Comparison of ENCODE assay signal across 17 mouse cellular contexts in genomic region chr2:70877333-70878080, GRCm38 (mm10). TPM values are rescaled to one million over a fixed set of nuclear protein-coding genes. Genes with fewer than 3 reads are reported as not detected.
A peak's percentile ranks its signal among the peaks of the same experiment; 100 is the strongest.
DNase-seq lines count a peak whose midpoint lies in the region; ATAC-seq and TF ChIP-seq lines count a peak whose summit lies in the region.
"Had no signal": no experiment of that assay in that cellular context is flagged by ENCODE, and none has a peak within 500 bp of the region (broad histone marks: within the 10 kb centered on the region; RNA-seq: fewer than 3 reads in every experiment).

No protein-coding gene starts in this region.

- no peak overlapping the region for H3K27ac ChIP-seq in liver, adult 2 months (replicated peaks; ENCODE audit: insufficient read depth, low read depth, low read length)
- H3K27ac ChIP-seq in liver, embryonic 11.5 days (ENCODE audit: low read depth, low read length): no peak overlapping the region
- H3K27ac ChIP-seq in heart, embryonic 12.5 days (ENCODE audit: poor library complexity, severe bottlenecking): no peak overlapping the region
- H3K27ac ChIP-seq: heart, embryonic 15.5 days; hindbrain, embryonic 15.5 days; left cerebral cortex, adult 2 months; limb, embryonic 15.5 days had no signal

- WGBS in liver, adult 2 months: 50% methylated on average over 13 of the region's 13 CpGs
- WGBS in liver, embryonic 11.5 days: 68% methylated on average over 13 of the region's 13 CpGs
- WGBS in heart, embryonic 12.5 days: 82% methylated on average over 13 of the region's 13 CpGs

- H3K4me3 ChIP-seq in liver, adult 2 months (ENCODE audit: insufficient read depth, low read depth, low read length): no peak overlapping the region
- no peak overlapping the region for H3K4me3 ChIP-seq in liver, embryonic 11.5 days (ENCODE audit: low read depth, low read length)
- H3K4me3 ChIP-seq in heart, embryonic 12.5 days: no peak overlapping the region
- H3K4me3 ChIP-seq: heart, embryonic 15.5 days; hindbrain, embryonic 15.5 days; left cerebral cortex, adult 2 months; limb, embryonic 15.5 days; megakaryocyte, embryonic 14.5 days; myocyte had no signal

- H3K4me1 ChIP-seq in liver, adult 2 months (ENCODE audit: control insufficient read depth, insufficient read depth, low read length): no peaks in the 10 kb centered on the region; the same call in 1 of the 2 replicates
- H3K4me1 ChIP-seq in liver, embryonic 11.5 days (replicated peaks; ENCODE audit: control insufficient read depth, insufficient read depth, low read length): no peaks in the 10 kb centered on the region
- no peaks in the 10 kb centered on the region for H3K4me1 ChIP-seq in heart, embryonic 12.5 days (replicated peaks)
- H3K4me1 ChIP-seq: heart, embryonic 15.5 days; hindbrain, embryonic 15.5 days; limb, embryonic 15.5 days had no signal

- H3K79me2 ChIP-seq in liver, adult 2 months (ENCODE audit: control insufficient read depth, insufficient read depth, low read length): no peaks in the 10 kb centered on the region

- no peaks in the 10 kb centered on the region for H3K27me3 ChIP-seq in liver, adult 2 months (ENCODE audit: control insufficient read depth, insufficient read depth, low read length)
- H3K27me3 ChIP-seq in liver, embryonic 11.5 days (replicated peaks; ENCODE audit: control insufficient read depth, insufficient read depth, low read length): no peaks in the 10 kb centered on the region; the same call in 1 of the 2 replicates
- H3K27me3 ChIP-seq in heart, embryonic 12.5 days (replicated peaks): no peaks in the 10 kb centered on the region
- H3K27me3 ChIP-seq: heart, embryonic 15.5 days; hindbrain, embryonic 15.5 days; limb, embryonic 15.5 days had no signal

- H3K9me3 ChIP-seq in liver, embryonic 11.5 days (ENCODE audit: control insufficient read depth, low read length): no peaks in the 10 kb centered on the region
- H3K9me3 ChIP-seq in heart, embryonic 12.5 days (replicated peaks): no peaks in the 10 kb centered on the region; the same call in 1 of the 2 replicates
- H3K9me3 ChIP-seq: G1E; hindbrain, embryonic 15.5 days; limb, embryonic 15.5 days had no signal

- no peak overlapping the region for H3K4me2 ChIP-seq in liver, embryonic 11.5 days
- H3K4me2 ChIP-seq in heart, embryonic 12.5 days: no peak overlapping the region
- H3K4me2 ChIP-seq: heart, embryonic 15.5 days; hindbrain, embryonic 15.5 days; limb, embryonic 15.5 days had no signal

- H3K36me3 ChIP-seq in liver, adult 2 months (ENCODE audit: control insufficient read depth, insufficient read depth, low read length): no peaks in the 10 kb centered on the region
- H3K36me3 ChIP-seq in liver, embryonic 11.5 days (ENCODE audit: control insufficient read depth, insufficient read depth, low read length): no peaks in the 10 kb centered on the region
- no peaks in the 10 kb centered on the region for H3K36me3 ChIP-seq in heart, embryonic 12.5 days
- H3K36me3 ChIP-seq: G1E; heart, embryonic 15.5 days; hindbrain, embryonic 15.5 days; limb, embryonic 15.5 days had no signal

- peak; percentile 23 for DNase-seq in adrenal gland, adult 2 months
- DNase-seq in adrenal gland, postnatal 4 days (ENCODE audit: low spot score in 2 of 2): no peak
- DNase-seq in liver, adult 2 months (ENCODE audit: extremely low read depth, low read depth, low spot score): peak; percentile 88
- no peak for DNase-seq in liver, embryonic 11.5 days (ENCODE audit: low spot score)
- DNase-seq in NIH3T3 (ENCODE audit: low read depth): peak; percentile 5
- DNase-seq in lung, postnatal 36 days: peak; percentile 52
- DNase-seq in urinary bladder, adult 18-20 months (ENCODE audit: low spot score in 2 of 2): no peak
- DNase-seq: gastrocnemius, postnatal 36 days had no signal

- H3K9ac ChIP-seq in liver, adult 2 months (ENCODE audit: low read depth, low read length): no peak overlapping the region
- no peak overlapping the region for H3K9ac ChIP-seq in liver, embryonic 11.5 days (ENCODE audit: low read depth, low read length)
- no peak overlapping the region for H3K9ac ChIP-seq in heart, embryonic 12.5 days
- H3K9ac ChIP-seq: heart, embryonic 15.5 days; hindbrain, embryonic 15.5 days; limb, embryonic 15.5 days had no signal

- ATAC-seq in liver, embryonic 11.5 days (replicated peaks; ENCODE audit: low FRiP score): no peak
- ATAC-seq in heart, embryonic 12.5 days (ENCODE audit: insufficient number of reproducible peaks, low FRiP score): no peak
- ATAC-seq: forebrain, embryonic 14.5 days had no signal

- TF ChIP-seq CTCF in liver, adult 2 months (IDR thresholded peaks at IDR 0.05; ENCODE audit: low read depth, low read length): peak; percentile 21; the same call in 1 of the 2 replicates

- no peak for TF ChIP-seq POLR2A in liver, adult 2 months (IDR thresholded peaks at IDR 0.05; ENCODE audit: extremely low read depth, insufficient read depth, low read length)

RNA-seq across cellular contexts. Expression of gene Tlk1, which starts 52.0 kb away (rescaled TPM):
- 10 to 100 TPM; 60.9 to 61.1 TPM for total RNA-seq in adrenal gland, adult 2 months (2021)
- 3.1 TPM in 2 replicates for polyA plus RNA-seq in adrenal gland, adult 2 months (2012; rRNA removed)
- 10 to 100 TPM; 77.1 to 85.2 TPM for total RNA-seq in adrenal gland, postnatal 4 days (2021)
- total RNA-seq in liver, adult 2 months (2014; rRNA removed): 21.4 and 22.6 TPM in 2 replicates
- 5.6 and 6.2 TPM in 2 replicates for polyA plus RNA-seq in liver, adult 2 months (2012; rRNA removed)
- polyA plus RNA-seq in liver, embryonic 11.5 days (2014; fragmentation: Nextera tagmentation; extraction: Ambion mirVana): 52.2 and 54.7 TPM in 2 replicates
- 38.5 and 43.6 TPM in 2 replicates for polyA plus RNA-seq in heart, embryonic 12.5 days (2016; fragmentation: Nextera tagmentation; extraction: Ambion mirVana)

Comparison
In these comparisons a context has a peak if more than half of its experiments do, and no peak if none do; other contexts are left out.
1. DNase-seq: peak in adrenal gland, adult 2 months (single experiment), liver, adult 2 months (single experiment), NIH3T3 (single experiment) and lung, postnatal 36 days (single experiment); none in adrenal gland, postnatal 4 days (0 of 2), liver, embryonic 11.5 days (single experiment) and urinary bladder, adult 18-20 months (0 of 2).